Mouse (Mus musculus) layer of hippocampus, postnatal 25 days (tissue): ENCODE data around the gene Gm21988. TPM values are rescaled to one million over a fixed set of nuclear protein-coding genes. Genes with fewer than 3 reads are reported as not detected.
A peak's percentile ranks its signal among the peaks of the same experiment; 100 is the strongest.

Experiments
- DNase-seq, 2 experiments: peaks; one replicate each; pipeline ENCODE4 v3.0.0; 2022; ENCODE audit warnings: mixed read lengths in 2 of 2, low spot score in 1 of 2; ENCODE audit errors: extremely low spot score in 1 of 2
- total RNA-seq, 2 experiments: library from RNA; stranded (reverse); gene quantifications; 2 replicates each; pipeline ENCODE4 v1.2.3; 2021

The Gm21988 gene
- total RNA-seq, 2 experiments from 2014 or later = 3.2 to 4.5 TPM

DNA sequence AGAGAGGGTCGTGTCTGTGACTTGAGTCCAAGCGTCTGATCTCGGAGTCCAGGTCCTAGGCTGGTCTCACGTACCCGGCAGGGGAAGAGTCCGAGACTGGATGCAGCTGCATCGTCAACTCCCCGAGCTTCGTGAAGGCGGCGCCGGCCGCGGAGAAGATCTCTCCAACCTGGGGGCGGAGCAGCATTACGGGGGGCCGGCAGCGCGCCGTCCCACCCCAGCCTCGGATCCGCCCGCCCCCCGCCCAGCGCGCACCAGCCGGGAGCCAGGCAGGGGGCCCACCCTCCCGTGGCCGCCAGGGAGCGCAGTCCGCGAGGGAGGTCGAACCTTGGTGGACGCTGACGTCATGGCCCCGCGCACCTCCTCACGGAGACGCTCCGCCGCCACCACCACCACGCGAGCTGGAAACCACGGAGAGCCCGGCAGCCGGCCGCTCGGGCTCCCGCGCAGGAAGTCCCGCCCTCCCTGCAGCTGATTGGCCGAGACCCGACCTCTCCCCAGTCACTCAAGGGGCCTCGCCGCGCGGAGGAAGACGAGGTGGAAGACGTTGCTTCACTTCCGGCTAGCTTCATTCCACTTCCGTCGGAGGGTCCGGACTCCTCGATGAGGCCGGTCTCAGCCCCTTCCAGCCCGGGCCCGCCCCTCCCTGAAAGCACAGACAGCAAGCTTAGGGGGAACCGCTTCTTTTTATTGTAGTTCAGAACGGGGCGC lies 2.0 kb downstream of the Gm21988 start, which contains the start of gene 0610010K14Rik:
0610010K14Rik (minus strand) TSS at position 458 of the 711 bp plus-strand sequence.
- peak; percentile 96 to 98 for DNase-seq

DNA sequence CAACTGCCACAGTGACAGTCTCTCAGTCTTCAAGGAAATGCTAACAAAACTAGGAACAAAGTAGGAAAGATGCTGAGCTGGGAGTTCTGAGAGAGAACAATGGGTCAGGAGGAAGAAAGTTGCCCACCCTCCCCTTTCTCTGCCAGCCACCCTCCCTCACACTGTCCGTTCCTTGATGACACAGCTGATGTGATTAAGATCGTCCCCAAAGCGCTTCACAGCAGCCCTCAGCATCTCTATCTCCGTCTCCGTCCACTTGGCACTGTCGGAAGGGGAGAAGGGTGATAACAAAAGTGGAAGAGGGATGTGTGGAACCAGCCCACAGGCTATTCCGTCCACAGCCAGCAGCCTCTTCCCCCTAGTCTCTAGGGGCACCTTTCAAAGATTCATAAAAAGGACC lies 2.9 kb downstream of the Gm21988 start:
- DNase-seq = no peak

DNA sequence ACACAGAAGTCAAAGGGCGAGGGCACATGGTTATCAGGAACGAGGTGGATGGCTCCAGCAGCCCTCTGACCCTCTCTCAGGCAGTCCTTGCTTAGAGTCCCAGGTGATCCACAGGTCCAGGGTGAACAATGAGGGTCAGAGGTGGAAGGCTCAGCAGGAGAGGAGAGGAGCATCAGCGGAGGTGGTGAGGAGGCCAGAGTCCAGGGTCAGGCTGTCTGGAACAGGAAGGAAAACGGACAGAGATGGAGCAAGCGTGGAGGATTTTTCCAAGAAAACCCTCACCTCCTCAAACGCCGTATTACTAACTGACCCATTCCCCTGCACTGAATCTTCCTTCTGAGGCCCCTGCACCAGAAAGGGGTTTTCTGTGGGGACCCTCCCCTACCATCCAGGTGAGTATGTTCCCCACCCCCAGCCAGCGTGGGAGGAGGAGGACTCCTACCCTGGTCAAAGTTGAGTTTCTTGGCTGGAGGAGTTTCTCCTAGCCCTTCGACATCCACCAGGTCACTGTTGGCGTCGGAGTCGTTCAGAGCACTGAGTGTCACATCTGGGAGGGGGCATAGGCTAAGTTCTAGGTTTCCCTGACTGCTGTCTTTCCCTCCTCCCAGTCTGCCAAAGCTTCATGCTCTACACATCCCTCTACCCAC lies 4.3 kb downstream of the Gm21988 start:
- DNase-seq = no peak

DNA sequence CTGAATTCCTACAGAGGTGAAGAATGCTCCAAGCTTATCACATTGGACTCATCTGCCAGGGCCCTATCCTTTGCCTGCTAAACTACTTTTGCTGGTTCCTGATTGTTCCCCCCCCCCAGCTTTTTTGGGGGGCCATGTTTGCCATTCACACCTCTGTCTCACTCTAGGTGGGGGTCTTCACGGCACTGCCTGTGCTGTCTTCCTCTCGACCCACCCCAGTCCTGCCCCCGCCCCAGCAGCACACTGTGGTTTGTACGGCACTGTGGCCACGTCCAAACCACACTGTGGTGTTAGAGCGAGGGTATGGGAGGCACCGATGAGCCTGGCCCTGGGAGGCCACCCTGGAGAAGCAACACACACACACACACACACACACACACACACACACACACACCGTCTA lies 5.1 kb downstream of the Gm21988 start:
- no peak for DNase-seq

DNA sequence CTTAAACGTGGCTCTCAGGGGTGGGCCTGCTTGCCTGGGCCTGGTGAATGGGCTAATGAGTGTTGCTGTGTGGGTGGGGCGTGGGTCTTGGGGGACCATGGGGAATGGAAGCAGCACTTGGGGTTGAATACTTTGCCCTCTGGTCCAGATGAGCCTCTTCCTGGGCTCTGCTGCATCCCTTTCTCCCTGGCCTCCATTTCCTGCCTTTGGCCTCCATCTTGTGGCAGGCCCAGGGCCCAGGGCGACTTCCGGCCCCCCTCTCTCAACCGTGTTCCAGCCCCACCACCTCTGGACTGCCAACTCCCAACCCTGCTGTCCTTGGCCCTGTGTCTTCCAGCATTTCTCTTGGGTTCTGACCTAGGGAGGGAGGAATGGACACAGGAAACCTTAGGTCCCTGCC lies 5.6 kb downstream of the Gm21988 start:
- no peak for DNase-seq

DNA sequence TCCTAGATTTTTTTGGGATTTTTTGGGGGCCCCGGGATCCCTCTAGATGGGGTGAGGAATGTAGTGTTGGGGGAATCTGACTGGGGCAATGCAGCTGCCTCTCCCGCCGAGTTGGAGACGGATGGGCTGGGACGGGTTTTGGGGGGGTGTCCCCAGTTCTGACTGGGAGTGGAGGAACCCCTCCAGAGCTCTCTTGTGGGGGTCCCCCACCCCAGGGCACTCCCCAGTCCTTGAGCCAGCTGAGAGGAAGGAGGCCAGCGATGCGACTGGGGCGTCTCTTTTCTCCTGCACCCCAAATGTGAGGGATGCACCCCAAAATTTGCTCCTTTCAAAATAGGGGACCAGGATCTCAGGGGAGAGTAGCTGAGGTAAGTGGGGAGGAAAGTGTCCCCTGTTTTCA lies 6.6 kb downstream of the Gm21988 start:
- DNase-seq = no peak

DNA sequence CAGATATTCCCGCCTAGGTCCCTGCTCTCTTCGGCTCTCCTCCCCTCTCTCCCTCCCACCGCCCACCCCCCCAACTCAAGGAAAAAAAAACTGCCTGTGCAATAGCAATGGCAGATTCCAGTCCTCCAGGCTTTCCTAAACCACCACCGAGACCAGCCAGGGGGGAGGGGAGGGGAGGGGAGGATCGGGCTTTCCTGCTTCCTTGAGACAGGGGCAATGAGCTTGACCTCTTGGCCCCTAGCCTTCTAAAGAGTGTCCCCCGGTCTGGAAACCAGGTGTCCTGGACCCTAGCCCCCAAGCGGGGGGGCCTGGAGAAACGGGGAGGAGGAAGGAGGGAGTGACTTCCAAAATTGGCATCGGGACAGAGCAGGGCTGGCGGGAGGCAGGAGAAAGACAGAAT lies 7.1 kb downstream of the Gm21988 start:
- peak in 1 of 2 experiments; percentile 58 for DNase-seq

DNA sequence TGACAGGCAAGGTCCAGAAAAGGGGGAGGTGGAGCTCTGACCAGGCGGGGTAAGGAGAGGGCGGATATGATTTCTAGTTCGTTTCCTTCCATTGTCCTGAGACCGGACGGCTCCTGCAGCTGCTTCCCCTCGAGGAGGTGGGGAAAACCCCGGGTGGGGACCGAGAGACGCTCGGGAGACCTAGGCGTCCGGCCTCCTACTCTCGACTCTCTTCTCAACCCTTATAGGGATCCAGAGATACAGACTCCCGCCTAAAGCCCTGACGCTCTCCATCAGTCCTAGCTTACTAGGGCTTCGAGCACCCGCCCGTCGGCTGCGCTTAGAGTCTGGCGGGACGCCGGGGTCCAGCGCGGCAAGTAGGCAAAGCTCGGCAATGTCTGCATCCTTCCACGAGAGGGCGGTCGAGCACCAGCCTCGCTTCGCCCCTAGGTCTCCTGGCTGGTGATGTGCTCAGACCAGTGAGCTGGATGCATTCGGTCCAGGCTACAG lies 9.3 kb downstream of the Gm21988 start:
- DNase-seq = peak; percentile 68 to 89

DNA sequence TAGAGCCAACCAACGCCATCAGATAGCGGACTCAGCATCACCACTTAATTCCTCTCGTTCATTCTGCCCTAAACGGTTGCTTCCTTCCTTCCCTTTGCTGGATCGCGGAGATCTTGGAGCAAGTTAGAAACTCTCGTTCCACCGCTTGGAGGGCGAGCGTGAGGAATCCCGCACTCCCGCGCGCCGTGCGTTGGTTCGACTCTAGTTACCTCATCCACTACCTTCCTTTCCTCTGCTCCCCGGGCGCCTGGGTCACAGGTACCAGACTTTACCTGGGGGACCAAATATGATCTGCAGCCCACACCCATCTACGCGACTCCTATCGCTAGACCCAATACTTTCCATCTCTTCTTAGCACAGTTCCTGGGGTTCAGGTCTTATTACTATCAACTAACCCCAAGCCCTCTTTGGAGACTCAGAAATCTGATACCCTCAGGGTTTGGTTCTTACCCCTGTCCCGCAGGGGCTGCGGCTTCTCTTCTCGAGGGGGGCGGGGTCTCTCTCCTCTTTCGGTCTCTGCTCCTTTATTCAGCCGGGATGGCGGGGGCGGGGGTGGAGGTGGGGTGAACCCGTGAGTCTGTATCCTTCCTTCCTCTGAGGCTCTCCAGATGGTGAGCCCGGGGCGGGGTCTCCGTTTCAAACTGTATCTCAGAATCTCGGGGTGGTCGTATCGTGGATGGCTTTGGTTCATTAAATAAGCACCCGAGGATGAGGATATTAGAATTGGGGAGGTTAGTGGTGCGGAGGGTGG lies 10.2 kb downstream of the Gm21988 start, which contains the start of gene Bcl6b:
Bcl6b (minus strand) TSS at position 539 of the 751 bp plus-strand sequence.
- no peak for DNase-seq

DNA sequence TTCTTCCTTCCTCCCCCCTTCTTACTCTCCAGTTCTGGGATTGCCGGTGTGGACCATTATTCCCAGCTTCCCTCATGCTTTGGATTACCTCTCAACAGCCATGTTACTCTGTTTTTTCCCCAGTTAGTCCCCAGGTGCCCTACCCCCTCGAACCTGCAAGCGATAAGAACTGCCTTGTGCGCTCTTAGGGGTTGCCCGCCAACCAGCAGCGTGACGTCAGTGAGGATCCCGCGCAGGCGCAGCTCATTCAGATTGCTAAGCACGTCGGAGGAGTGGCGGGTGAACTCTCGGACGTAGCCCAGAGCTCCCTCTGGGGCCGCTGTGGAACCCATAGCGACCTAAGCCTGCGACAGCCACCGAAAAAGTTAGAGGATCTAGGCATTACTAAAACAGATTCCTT lies 10.8 kb downstream of the Gm21988 start:
- DNase-seq = peak in 1 of 2 experiments; percentile 77

DNA sequence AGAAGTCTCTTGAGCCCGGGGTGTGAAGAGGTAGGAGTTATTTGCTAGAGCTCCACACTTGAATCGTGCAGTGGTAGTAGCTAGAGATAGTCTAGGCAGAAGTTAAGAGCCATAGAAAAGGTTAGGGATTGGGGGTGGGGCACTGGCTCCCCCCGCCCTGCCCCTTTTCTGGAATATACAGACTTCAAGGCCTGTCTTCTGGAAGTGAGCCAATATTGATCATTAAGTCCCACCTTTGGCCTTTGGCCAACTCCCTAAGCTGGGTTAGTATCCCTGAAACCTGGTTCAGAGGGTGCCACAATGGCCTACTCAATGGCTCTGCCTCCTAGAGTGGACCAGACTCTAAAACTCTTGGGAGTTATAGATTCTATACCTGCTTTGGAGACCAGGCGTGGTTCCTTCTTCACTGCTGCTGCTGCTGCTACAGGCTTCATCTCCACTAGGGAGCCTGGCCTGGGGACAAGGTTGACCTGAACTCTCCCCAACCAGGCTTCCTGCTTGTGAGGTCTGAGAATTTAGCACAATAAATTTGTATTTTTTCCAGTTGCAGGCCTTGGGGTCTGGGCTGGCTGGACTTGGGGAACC lies 11.9 kb downstream of the Gm21988 start:
- no peak for DNase-seq

DNA sequence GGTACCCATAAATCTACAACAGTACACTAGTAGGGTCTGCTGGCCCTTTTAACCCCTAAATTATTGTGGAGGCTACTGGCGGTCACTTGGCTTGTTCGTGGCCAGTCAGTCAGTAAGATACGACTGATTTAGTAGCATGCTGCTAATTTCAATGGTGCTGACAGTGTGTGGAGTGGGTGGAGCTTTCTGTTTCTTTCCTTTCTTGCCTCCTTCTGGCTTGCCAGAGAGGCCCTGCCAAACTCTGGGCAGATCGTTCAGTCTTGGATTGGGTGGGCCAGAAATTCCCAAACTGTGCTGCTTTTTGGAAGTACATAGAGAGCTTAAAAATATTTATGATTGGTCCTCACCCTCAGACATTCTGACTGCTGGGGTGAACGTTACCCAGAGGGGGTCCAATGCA lies 12.5 kb downstream of the Gm21988 start:
- DNase-seq = no peak

DNA sequence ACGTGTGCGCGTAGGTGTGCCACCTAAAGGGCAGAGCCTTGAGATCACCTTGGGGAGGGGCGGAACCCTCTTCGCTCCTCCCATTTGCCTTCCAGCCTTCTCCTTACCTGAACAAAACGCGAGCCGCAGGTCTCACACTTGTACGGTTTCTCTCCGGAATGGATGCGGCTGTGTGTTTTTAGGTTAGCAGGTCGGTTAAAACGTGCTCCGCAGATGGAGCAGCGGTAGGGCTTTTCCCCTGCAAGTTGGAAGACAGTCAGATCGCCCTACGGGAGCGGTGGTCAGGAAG lies 13.1 kb downstream of the Gm21988 start:
- no peak for DNase-seq

DNA sequence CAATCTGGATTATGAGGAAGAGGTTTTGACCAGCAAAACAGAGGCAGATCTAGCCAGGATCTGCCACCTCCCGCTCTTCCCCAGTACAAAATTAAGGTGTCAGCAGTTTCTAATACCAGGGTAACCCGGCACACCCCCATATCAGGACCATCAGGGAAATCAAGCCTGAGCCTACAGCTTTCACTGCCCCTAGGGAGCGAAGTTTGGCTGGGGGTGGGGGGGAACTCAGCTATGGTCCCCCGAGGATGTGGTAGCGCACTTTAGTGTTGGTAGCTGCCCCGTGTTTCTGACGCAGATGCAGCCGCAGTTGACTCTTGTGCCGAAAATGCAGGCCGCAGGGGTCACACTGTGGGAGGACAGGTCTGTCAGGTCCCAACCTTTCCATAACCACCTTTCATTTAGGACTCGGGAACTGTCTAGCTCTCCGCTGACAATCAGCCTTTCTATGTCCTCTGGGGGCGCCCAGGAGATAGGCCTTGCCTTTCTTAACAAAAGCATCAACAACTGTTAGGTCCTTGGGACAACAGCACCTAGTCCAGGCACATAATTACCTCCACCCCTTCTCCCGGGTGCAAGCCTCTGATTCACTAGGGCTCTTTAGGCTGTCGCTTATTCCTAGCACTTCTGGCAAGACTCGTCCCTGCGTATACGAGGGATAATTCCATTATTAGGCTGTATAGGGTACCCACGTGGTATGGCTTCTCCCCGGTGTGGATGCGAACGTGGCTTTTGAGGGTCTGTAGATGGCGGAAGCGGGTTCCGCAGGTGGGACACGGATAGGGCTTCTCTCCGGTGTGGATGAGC lies 13.6 kb downstream of the Gm21988 start:
- DNase-seq = no peak

DNA sequence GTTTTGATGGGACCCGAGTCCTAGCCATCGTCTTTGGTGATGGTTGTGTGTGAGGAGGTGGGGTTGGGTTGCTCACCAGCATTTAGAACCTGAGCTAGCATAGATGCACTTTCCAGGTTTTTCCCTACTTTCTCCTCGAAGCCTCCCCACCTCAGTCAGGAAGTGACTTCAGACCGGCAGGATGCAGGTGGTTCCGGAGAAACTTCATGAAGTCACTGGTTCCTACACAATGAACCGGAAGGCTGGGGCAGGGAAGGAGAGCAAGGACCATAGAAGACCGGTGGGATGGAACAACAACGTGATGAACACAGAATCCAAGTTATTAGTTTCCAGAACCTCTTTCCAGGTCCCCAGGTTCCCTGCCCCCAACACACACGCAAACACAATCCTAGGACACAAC lies 15.9 kb downstream of the Gm21988 start:
- no peak for DNase-seq

DNA sequence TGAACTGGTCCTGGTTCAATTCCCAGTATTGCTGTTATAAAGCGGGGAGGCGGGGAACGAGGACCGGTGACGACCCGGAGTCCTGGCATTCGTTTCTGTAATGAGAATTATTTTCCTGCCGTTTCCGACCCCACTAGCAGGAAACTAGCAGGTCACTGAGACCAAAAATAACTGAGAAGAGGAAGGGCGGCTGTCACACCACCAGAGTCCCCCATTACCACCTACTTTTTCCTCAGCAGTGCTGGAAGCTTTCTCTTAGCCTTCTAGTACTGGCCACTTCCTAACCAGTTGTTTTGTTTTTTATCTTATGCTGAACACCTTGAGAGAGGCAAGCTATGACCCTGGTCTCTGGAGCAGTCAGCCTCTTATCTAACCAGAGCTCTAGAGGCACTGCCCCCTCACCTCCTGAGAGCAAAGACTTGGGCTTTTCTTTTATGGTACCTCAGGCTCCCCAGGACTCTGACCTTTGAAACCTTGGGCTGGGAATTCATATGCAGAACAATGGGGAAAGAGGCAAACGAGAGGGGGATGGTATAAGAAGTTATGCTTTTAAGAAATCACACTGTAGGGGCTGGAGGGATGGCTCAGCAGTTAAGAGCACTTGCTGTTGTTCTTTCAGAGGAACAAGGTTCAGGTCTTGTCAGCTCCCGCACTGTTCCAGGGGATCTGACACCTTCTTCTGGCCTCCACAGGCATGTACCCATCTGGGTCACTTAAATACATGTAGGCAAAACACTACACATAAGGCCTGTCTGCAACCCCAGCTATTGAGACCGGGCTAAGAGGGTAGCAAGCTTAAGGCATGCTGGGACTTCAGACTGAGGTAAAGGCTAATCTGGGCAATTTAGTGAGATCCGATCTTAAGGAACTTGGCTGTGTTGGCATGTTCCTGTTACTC lies 17.8 kb downstream of the Gm21988 start:
- no peak for DNase-seq

DNA sequence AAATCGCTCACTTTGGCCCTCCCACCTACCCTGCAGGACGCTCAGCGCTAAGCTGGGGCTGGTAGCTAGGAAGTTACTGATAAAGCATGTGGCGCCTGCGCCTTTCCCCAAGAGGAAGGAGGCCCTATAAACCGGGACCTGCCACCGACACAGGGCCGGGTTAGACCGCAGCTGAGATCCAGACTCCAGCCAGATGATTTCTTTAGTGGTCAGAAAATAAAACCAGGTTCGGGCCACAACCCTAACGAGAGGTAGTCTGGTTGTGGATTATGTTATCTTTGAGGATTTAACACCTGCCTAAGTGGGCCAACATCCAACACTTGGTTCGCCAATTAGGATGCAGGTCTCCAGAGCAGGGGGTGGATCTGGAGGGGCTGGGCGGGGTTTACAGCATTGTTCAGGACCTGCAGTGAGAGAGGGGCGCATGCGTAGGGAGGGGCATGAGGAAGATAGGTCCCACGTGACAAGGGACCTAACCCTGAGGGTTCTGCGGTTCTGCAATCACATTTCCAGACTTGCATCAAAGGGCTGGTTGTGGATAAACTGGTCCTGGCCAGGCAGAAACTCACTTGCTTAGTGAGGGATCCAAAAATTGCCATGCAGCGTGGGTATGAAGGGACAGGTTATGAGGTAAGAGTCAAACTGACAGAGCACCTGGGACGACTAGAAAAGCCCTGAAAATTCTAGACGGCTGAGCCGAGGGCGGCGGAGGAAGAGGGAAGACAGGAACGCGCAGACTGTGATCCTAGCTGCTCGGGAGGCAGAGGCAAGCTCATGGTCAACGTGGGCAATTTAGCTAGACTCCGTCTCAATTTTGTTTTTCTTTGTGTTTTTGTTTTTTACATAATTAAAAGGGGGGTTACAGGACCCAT lies 18.7 kb downstream of the Gm21988 start, which contains the start of gene Slc16a13:
Slc16a13 (minus strand) TSS at position 334 of the 872 bp plus-strand sequence.
- DNase-seq = peak; percentile 85 to 86

DNA sequence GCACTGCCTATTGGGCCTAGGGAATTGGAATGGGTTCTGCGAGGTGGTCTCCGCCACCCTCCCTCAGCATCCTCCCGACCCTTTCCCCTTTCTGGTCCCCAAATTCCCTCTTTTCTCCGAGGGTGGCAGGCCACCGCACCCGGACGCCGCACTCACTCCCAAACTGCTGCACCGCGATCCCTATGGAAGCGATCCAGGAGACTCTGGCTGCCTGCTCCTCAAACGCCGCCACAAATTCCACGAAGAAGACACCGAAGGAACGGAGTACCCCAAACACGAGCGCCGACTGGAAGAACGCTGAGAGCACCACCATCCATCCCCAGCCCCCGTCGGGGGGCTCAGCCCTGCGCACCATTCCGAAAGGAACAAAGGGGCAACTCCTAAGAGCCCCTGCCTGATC lies 19.3 kb downstream of the Gm21988 start:
- DNase-seq = peak in 1 of 2 experiments; percentile 33
